Mouse (Mus musculus) ES-E14 (cell line): ENCODE measurements around the gene Sox4.

Experiments
- CHD2 ChIP-seq: IDR thresholded peaks from 2 replicates; pipeline ENCODE4 v1.6.1; 2014; ENCODE audit warnings: mild to moderate bottlenecking, low read depth, low read length, inconsistent platforms
- HCFC1 ChIP-seq: IDR thresholded peaks from 2 replicates; pipeline ENCODE4 v1.6.1; 2012; ENCODE audit warnings: low read length, inconsistent platforms, borderline replicate concordance; ENCODE audit not compliant: insufficient read depth
- MAFK ChIP-seq: IDR thresholded peaks from 2 replicates; pipeline ENCODE4 v1.6.1; 2014; ENCODE audit warnings: mild to moderate bottlenecking, low read depth, low read length, inconsistent platforms; ENCODE audit not compliant: insufficient read depth
- ZC3H11A ChIP-seq: IDR thresholded peaks from 2 replicates; pipeline ENCODE4 v1.6.1; 2012; ENCODE audit warnings: low read depth, mild to moderate bottlenecking, inconsistent platforms, low read length, borderline replicate concordance
- ZNF384 ChIP-seq: IDR thresholded peaks from 2 replicates; pipeline ENCODE4 v1.6.1; 2012; ENCODE audit warnings: low read depth, low read length, inconsistent platforms

DNA sequence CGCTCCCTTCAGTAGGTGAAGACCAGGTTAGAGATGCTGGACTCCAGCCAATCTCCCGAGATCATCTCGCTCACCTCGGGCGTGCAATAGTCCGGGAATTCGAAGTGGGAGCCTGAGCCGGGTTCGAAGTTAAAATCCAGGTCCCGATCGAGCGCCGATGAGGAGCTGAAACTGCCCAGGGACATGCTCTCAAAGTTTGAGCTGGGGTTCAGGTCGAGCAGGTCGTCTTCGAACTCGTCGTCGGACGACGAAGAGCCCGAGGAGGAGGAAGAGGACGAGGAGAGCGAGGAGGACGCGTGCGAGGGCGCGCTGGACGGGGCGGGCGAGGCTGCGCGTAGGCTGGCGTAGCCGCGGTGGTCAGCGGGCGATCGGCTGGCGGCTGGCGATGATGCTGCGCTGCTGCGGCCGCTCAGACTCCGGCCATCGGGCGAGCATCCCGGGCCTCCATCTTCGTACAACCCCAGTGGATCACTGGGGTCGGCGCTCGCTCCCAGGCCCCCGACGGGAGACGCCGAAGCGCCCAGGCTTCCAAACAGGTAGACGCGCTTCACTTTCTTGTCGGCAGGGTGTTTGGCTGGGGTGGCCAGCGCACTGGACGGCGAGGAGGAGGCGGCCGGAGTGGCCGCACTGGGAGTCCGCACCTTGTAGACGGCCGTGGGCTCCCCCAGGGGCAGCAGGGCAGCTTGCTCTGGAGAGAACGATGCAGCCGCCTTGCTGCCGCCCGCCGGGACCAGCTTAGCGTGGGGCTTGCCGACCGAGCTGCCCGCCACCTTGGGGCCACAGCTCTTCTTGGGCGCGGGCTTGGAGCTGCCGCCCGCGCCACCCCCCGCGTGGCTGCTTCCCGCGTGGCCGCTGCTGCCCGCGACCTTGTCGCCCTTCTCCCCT, 1.6 kb downstream of the Sox4 start:
- TF ChIP-seq ZC3H11A (no peak), HCFC1 (no peak), CHD2 (no peak), ZNF384 (no peak), MAFK (no peak)
